In genomic region chr17:32992699-32993474, GRCm38 (mm10) we compare ENCODE assay signal across 8 mouse cellular contexts. TPM values are rescaled to one million over a fixed set of nuclear protein-coding genes. Genes with fewer than 3 reads are reported as not detected.
DNase-seq lines count a peak whose midpoint lies in the region; ATAC-seq lines count a peak whose summit lies in the region.

Zfp952 (plus strand) TSS chr17:32993129.

- ATAC-seq in heart, embryonic 13.5 days (ENCODE audit: extremely low read depth, insufficient number of reproducible peaks, low FRiP score, low TSS enrichment): peak; percentile 63
- ATAC-seq in liver, embryonic 12.5 days: peak; percentile 95
- peak; percentile 91 for ATAC-seq in stomach, embryonic 15.5 days (ENCODE audit: insufficient read depth, low FRiP score, low read depth)

- peak within 1 kb of the TSS; percentile 86 for H3K4me2 ChIP-seq in heart, embryonic 13.5 days
- peak within 1 kb of the TSS; percentile 85 for H3K4me2 ChIP-seq in liver, embryonic 12.5 days
- peak within 1 kb of the TSS; percentile 72 for H3K4me2 ChIP-seq in stomach, embryonic 15.5 days

- H3K36me3 ChIP-seq in heart, embryonic 13.5 days: peaks cover 26% of the 10 kb centered on the region
- H3K36me3 ChIP-seq in liver, embryonic 12.5 days: peaks cover 24% of the 10 kb centered on the region
- H3K36me3 ChIP-seq in stomach, embryonic 15.5 days: peaks cover 4% of the 10 kb centered on the region; the same call in 1 of the 2 replicates

- peak within 1 kb of the TSS; percentile 86 for H3K4me3 ChIP-seq in brown adipose tissue, adult 24 weeks (ENCODE audit: insufficient read depth, low read depth, low read length)
- H3K4me3 ChIP-seq in heart, embryonic 13.5 days: peak within 1 kb of the TSS; percentile 78
- H3K4me3 ChIP-seq in liver, embryonic 12.5 days: peak within 1 kb of the TSS; percentile 82
- H3K4me3 ChIP-seq in stomach, embryonic 15.5 days (replicated peaks): peak within 1 kb of the TSS; percentile 79

- DNase-seq in CD4-positive, CD25-positive, alpha-beta regulatory T cell, adult 2 months (ENCODE audit: low read depth, low spot score): peak; percentile 93
- peak; percentile 61 for DNase-seq in fat pad, adult 2 months (ENCODE audit: extremely low read depth, low read depth, low spot score)
- DNase-seq in kidney, postnatal 10 days: peak; percentile 89
- DNase-seq in natural killer cell, adult 2 months (ENCODE audit: low spot score in 2 of 2): peak; percentile 80 to 85

- no peaks in the 10 kb centered on the region for H3K9me3 ChIP-seq in heart, embryonic 13.5 days
- no peaks in the 10 kb centered on the region for H3K9me3 ChIP-seq in liver, embryonic 12.5 days (replicated peaks)
- no peaks in the 10 kb centered on the region for H3K9me3 ChIP-seq in stomach, embryonic 15.5 days

- peak within 1 kb of the TSS; percentile 67; the same call in 1 of the 2 replicates for H3K27ac ChIP-seq in brown adipose tissue, adult 24 weeks (replicated peaks; ENCODE audit: low read depth, low read length)
- peak within 1 kb of the TSS; percentile 51 for H3K27ac ChIP-seq in heart, embryonic 13.5 days (replicated peaks)
- H3K27ac ChIP-seq in liver, embryonic 12.5 days: peak within 1 kb of the TSS; percentile 82
- H3K27ac ChIP-seq in stomach, embryonic 15.5 days: peak within 1 kb of the TSS; percentile 62

- no peaks in the 10 kb centered on the region for H3K27me3 ChIP-seq in heart, embryonic 13.5 days (replicated peaks)
- H3K27me3 ChIP-seq in liver, embryonic 12.5 days (replicated peaks): no peaks in the 10 kb centered on the region
- no peaks in the 10 kb centered on the region for H3K27me3 ChIP-seq in stomach, embryonic 15.5 days (replicated peaks)

- WGBS in heart, embryonic 13.5 days: 2% methylated on average over 21 of the region's 21 CpGs
- WGBS in liver, embryonic 12.5 days (ENCODE audit: insufficient replicate concordance): 2% methylated on average over 21 of the region's 21 CpGs
- WGBS in stomach, embryonic 15.5 days: under 1% methylated on average over 21 of the region's 21 CpGs

- H3K4me1 ChIP-seq in brown adipose tissue, adult 24 weeks (ENCODE audit: control insufficient read depth, insufficient read depth, insufficient read length, low read length): peaks cover 5% of the 10 kb centered on the region; the same call in 1 of the 2 replicates
- H3K4me1 ChIP-seq in heart, embryonic 13.5 days: peaks cover 10% of the 10 kb centered on the region
- peaks cover 18% of the 10 kb centered on the region for H3K4me1 ChIP-seq in liver, embryonic 12.5 days
- peaks cover 4% of the 10 kb centered on the region; the same call in 1 of the 2 replicates for H3K4me1 ChIP-seq in stomach, embryonic 15.5 days

- H3K9ac ChIP-seq in heart, embryonic 13.5 days: peak within 1 kb of the TSS; percentile 88
- peak within 1 kb of the TSS; percentile 78 for H3K9ac ChIP-seq in liver, embryonic 12.5 days
- H3K9ac ChIP-seq in stomach, embryonic 15.5 days: peak within 1 kb of the TSS; percentile 75

RNA-seq across cellular contexts. Expression of gene Zfp952, which starts in this region (rescaled TPM):
- polyA plus RNA-seq in brown adipose tissue, adult 24 weeks (2012; ENCODE audit: insufficient read depth, insufficient read length, missing spikeins): 3.9 and 7.1 TPM in 2 replicates
- polyA plus RNA-seq in heart, embryonic 13.5 days (2015; fragmentation: Nextera tagmentation; extraction: Ambion mirVana): 7.0 and 7.7 TPM in 2 replicates
- polyA plus RNA-seq in liver, embryonic 12.5 days (2016; fragmentation: Nextera tagmentation; extraction: Ambion mirVana): 4.3 and 4.4 TPM in 2 replicates
- polyA plus RNA-seq in stomach, embryonic 15.5 days (2015; fragmentation: Nextera tagmentation; extraction: Ambion mirVana): 10.9 and 11.3 TPM in 2 replicates

Comparison
In these comparisons a context has a peak if more than half of its experiments do, and no peak if none do; other contexts are left out.
1. Peak in every context shown above with its lines: DNase-seq, ATAC-seq, H3K4me3 ChIP-seq and H3K27ac ChIP-seq.